Mouse (Mus musculus) lung, embryonic 14.5 days (tissue): ENCODE data around the gene Dap. TPM values are rescaled to one million over a fixed set of nuclear protein-coding genes. Genes with fewer than 3 reads are reported as not detected.
A peak's percentile ranks its signal among the peaks of the same experiment; 100 is the strongest.

ENCODE experiments used
- ATAC-seq: fragments of 200-750 bp; cut with Nextera tagmentation; 2 replicates; pipeline ENCODE4 v1.8.0; 2017; ENCODE audit warnings: mild to moderate bottlenecking, moderate TSS enrichment, moderate library complexity; ENCODE audit not compliant: insufficient read depth
- DNase-seq: peaks from one replicate; pipeline ENCODE4 v3.0.0-alpha.2; 2015
- H3K27ac ChIP-seq: fragments of 300-500 bp; sonication (generic); 2 replicates; pipeline ENCODE4 v1.5.1; 2014; ENCODE audit warnings: low read depth, mild to moderate bottlenecking, moderate library complexity
- H3K27me3 ChIP-seq: fragments of 300-500 bp; sonication (generic); 2 replicates; pipeline ENCODE4 v1.6.1; 2014; ENCODE audit warnings: low read length, control low read depth; ENCODE audit not compliant: insufficient read depth
- H3K36me3 ChIP-seq: fragments of 300-500 bp; sonication (generic); 2 replicates; pipeline ENCODE4 v1.6.1; 2014; ENCODE audit warnings: control low read depth; ENCODE audit not compliant: insufficient read depth
- H3K4me1 ChIP-seq: fragments of 300-500 bp; sonication (generic); 2 replicates; pipeline ENCODE4 v1.6.1; 2014; ENCODE audit warnings: antibody characterized with exemption, control low read depth; ENCODE audit not compliant: insufficient read depth
- H3K4me2 ChIP-seq: fragments of 300-500 bp; sonication (generic); 2 replicates; pipeline ENCODE4 v1.6.1; 2014; ENCODE audit warnings: mild to moderate bottlenecking
- H3K4me3 ChIP-seq: fragments of 300-500 bp; sonication (generic); 2 replicates; pipeline ENCODE4 v1.5.1; 2014; ENCODE audit warnings: low read depth, low read length
- H3K9ac ChIP-seq: fragments of 300-500 bp; sonication (generic); 2 replicates; pipeline ENCODE4 v1.6.1; 2014
- H3K9me3 ChIP-seq: fragments of 300-500 bp; sonication (generic); 2 replicates; pipeline ENCODE4 v1.6.1; 2016; ENCODE audit warnings: low read depth, low read length, control low read depth
- CTCF ChIP-seq: IDR thresholded peaks from 2 replicates; pipeline ENCODE4 v1.5.1; 2016; ENCODE audit warnings: antibody characterized with exemption, low read depth
- WGBS: fragments of 180-500 bp; shearing (Covaris S2); extraction: QIAGEN DNeasy Blood & Tissue Kit; methylation state at CpG from one replicate; pipeline ENCODE4 v1.1.7; 2014; 5-methylcytosine and 5-hydroxymethylcytosine counted together
- polyA plus RNA-seq: library from polyadenylated mRNA; unstranded; fragments of >200 nt; fragmentation: Nextera tagmentation; extraction: Ambion mirVana; gene quantifications from 2 replicates; pipeline ENCODE4 v1.2.1, GENCODE M21; 2014

Gene Dap
- polyA plus RNA-seq, 1 experiment from 2014 or later: 97.1 TPM

DNA sequence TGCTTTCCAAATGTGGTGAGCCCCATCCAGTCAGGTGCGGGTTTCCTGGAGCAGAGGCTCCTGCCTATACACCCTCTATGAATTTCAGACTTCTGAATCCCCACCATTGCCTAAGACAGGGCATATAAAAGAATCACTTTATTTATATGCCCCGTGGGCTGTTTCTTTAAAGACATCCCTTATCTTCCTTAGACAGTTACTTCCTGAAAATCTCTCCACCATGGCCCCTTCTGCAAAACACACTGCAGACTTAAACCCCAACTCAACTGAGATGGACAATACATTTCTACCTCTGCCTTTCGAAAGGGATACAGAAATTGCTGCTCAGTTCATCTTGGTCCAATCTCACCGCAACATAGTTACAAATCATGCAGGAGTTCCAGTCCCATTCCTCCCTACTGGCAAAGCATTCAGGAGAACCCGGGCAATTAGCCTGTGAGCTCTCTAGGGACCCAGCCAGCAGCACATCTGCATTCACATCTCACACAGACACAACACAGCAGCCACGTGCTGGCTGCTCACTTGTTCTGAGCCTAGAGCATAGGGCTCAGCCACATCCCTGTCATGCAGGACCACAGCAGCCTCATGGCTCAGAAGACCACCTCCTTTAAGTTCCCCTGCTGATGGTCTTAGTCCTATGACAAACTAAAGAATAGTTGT, 75.3 kb downstream of the Dap start:
- H3K36me3 ChIP-seq: no peaks in the 10 kb centered on the region
- ATAC-seq (no peak), DNase-seq (no peak)
- no peak for TF ChIP-seq CTCF
- H3K4me3 ChIP-seq: no peak overlapping the region
- H3K27me3 ChIP-seq: peaks cover 28% of the 10 kb centered on the region
- H3K4me2 ChIP-seq: no peak overlapping the region
- H3K4me1 ChIP-seq: no peaks in the 10 kb centered on the region
- WGBS: 58% methylated on average over 6 of the region's 6 CpGs
- H3K9me3 ChIP-seq: no peaks in the 10 kb centered on the region
- no peak overlapping the region for H3K9ac ChIP-seq
- H3K27ac ChIP-seq: no peak overlapping the region

DNA sequence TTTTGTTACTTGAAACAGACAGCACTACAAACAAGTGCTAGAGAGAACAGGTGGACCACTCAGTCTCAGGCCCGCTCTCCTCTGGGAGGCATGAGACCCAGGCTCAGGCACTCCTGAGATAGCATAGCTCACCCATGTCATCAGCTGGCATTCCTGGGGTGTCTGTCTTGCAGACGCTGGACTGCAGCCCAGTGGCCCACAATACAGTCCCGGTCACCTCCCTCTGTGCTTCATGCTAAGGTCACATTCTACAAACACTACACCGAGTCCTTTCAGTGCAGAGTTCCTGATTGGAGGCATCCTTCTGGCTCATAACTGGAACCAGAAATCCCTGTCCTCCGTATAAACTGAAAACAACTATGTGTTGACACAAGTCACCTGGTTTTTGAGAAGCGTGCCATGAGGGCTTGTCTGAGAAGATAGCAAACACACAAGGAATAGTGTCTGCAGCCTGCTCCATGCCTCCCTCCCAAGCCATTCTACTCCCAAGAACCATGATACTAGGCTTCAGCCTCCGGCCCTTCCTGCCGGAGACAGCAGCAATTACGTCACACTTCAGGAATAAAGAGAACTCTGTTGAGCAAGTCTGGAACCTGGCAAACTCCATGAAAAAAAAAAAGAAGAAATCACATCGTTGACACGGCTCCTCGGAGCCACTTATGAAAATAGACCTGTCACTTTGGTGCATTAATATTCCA, 78.3 kb downstream of the Dap start:
- Histone ChIP-seq H3K9ac (no peak overlapping the region), H3K27ac (peak overlapping the region; percentile 9; the same call in 1 of the 2 replicates), H3K4me1 (no peaks in the 10 kb centered on the region), H3K9me3 (no peaks in the 10 kb centered on the region), H3K36me3 (no peaks in the 10 kb centered on the region), H3K4me3 (no peak overlapping the region), H3K27me3 (peaks cover 13% of the 10 kb centered on the region), H3K4me2 (no peak overlapping the region)
- WGBS: 19% methylated on average over 12 of the region's 12 CpGs
- ATAC-seq (peak; percentile 67), DNase-seq (peak; percentile 51)
- TF ChIP-seq CTCF: no peak

DNA sequence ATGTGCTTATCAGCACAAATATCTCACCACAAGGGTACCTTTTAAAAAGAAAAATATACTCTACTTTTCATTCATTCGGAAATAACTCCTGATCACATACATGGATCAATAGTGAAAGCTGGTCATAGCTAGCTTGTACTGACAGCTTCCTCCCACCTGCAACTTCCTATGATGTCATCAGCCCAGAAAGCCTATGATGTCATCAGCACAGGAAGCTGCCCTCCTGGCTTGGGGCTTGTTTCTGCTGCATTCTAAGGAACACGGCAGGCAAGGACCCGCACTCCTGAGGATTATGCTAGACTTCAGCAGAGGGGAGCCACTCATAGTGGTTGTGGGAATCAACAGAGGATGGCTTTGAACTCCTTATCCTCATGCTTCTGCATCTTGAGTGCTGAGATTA, 80.2 kb downstream of the Dap start:
- Histone ChIP-seq H3K36me3 (no peaks in the 10 kb centered on the region), H3K9me3 (no peaks in the 10 kb centered on the region), H3K4me3 (no peak overlapping the region), H3K4me1 (no peaks in the 10 kb centered on the region), H3K27me3 (no peaks in the 10 kb centered on the region), H3K9ac (no peak overlapping the region), H3K27ac (no peak overlapping the region), H3K4me2 (no peak overlapping the region)
- no peak for TF ChIP-seq CTCF
- ATAC-seq: no peak
- 67% methylated on average over 3 of the region's 3 CpGs for WGBS
- DNase-seq: no peak

DNA sequence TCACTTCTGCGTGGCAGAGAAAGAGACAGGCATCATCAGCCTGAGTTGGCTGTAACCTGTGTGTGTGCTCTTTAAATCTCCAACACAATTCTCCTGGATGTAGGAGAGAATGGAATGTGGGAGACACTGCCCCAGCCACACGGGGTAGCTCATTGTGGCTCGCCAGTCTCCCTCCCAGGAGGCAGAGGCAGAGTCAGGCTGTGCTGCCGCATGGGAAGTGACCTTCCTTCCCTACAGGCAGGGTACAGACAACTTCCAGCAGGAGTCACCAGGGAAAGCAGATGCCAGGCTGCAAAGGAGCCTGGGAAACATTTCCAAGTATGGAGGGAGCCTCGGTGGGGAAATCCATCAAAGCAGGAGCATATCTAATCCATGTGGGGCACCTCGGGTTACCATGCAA, 81.1 kb downstream of the Dap start:
- no peak for DNase-seq
- WGBS: 41% methylated on average over 6 of the region's 6 CpGs
- no peak for TF ChIP-seq CTCF
- Histone ChIP-seq H3K9ac (no peak overlapping the region), H3K27me3 (no peaks in the 10 kb centered on the region), H3K27ac (no peak overlapping the region), H3K4me3 (no peak overlapping the region), H3K36me3 (no peaks in the 10 kb centered on the region), H3K4me2 (no peak overlapping the region), H3K9me3 (no peaks in the 10 kb centered on the region), H3K4me1 (no peaks in the 10 kb centered on the region)
- no peak for ATAC-seq

DNA sequence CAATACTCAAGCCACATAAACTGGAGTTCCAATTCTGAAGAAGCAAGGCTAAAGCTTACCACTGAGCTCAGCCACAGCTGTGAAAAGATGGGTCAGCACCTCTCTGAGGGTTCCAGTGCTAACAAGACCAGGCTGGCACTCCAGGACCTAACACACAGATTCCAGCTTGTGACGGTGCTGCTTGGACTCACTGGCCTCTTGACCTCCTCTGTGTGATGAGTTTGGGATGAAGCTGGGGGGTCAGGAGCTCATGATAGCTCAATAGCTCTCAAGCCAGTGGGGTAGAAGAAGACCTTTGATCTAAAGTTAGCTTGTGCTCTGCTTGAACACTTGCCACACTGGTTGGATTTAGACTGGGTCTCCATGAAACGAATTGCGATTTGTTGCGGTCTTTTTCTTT, 82.6 kb downstream of the Dap start:
- Histone ChIP-seq H3K4me3 (no peak overlapping the region), H3K9ac (no peak overlapping the region), H3K36me3 (no peaks in the 10 kb centered on the region), H3K4me2 (no peak overlapping the region), H3K4me1 (no peaks in the 10 kb centered on the region), H3K27me3 (no peaks in the 10 kb centered on the region), H3K27ac (no peak overlapping the region), H3K9me3 (no peaks in the 10 kb centered on the region)
- DNase-seq: no peak
- WGBS: 76% methylated on average over 4 of the region's 4 CpGs
- no peak for TF ChIP-seq CTCF
- no peak for ATAC-seq

GRCm38 (mm10) chr15:31309526-31309925, 85.4 kb downstream of the Dap start:
- H3K27ac ChIP-seq: no peak overlapping the region
- DNase-seq (no peak), ATAC-seq (no peak)
- H3K27me3 ChIP-seq: no peaks in the 10 kb centered on the region
- 68% methylated on average over 15 of the region's 15 CpGs for WGBS
- no peaks in the 10 kb centered on the region for H3K9me3 ChIP-seq
- H3K4me1 ChIP-seq: no peaks in the 10 kb centered on the region
- peak; percentile 59 for TF ChIP-seq CTCF
- no peaks in the 10 kb centered on the region for H3K36me3 ChIP-seq
- H3K4me3 ChIP-seq: no peak overlapping the region
- no peak overlapping the region for H3K9ac ChIP-seq
- H3K4me2 ChIP-seq: no peak overlapping the region

DNA sequence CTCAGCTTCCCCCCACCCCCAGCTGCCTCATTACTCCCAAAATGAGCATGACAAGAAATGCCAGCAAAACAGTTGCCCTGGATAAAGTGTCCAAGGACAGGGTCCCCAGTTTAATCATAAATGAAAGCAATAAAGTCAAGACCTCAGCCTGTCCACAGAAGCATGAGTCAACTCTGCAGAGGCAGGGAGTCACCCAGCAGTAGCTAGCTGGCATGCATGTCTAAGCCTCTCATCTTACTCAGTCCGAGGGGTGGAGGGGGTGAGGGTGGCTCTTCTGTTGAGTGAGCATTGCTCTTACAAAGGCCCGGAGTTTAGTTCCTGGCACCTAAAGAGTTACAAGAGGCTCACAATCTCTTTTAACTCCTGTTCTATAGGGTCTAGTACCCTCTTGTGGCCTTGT, 87.9 kb downstream of the Dap start:
- TF ChIP-seq CTCF: no peak
- H3K27ac ChIP-seq: no peak overlapping the region
- H3K4me3 ChIP-seq: no peak overlapping the region
- DNase-seq (no peak), ATAC-seq (no peak)
- no peaks in the 10 kb centered on the region for H3K4me1 ChIP-seq
- no peaks in the 10 kb centered on the region for H3K36me3 ChIP-seq
- no peak overlapping the region for H3K4me2 ChIP-seq
- no peak overlapping the region for H3K9ac ChIP-seq
- 64% methylated on average over 2 of the region's 2 CpGs for WGBS
- no peaks in the 10 kb centered on the region for H3K27me3 ChIP-seq
- no peaks in the 10 kb centered on the region for H3K9me3 ChIP-seq
